ENCODE assay signal across 9 mouse cellular contexts in the genomic region with DNA sequence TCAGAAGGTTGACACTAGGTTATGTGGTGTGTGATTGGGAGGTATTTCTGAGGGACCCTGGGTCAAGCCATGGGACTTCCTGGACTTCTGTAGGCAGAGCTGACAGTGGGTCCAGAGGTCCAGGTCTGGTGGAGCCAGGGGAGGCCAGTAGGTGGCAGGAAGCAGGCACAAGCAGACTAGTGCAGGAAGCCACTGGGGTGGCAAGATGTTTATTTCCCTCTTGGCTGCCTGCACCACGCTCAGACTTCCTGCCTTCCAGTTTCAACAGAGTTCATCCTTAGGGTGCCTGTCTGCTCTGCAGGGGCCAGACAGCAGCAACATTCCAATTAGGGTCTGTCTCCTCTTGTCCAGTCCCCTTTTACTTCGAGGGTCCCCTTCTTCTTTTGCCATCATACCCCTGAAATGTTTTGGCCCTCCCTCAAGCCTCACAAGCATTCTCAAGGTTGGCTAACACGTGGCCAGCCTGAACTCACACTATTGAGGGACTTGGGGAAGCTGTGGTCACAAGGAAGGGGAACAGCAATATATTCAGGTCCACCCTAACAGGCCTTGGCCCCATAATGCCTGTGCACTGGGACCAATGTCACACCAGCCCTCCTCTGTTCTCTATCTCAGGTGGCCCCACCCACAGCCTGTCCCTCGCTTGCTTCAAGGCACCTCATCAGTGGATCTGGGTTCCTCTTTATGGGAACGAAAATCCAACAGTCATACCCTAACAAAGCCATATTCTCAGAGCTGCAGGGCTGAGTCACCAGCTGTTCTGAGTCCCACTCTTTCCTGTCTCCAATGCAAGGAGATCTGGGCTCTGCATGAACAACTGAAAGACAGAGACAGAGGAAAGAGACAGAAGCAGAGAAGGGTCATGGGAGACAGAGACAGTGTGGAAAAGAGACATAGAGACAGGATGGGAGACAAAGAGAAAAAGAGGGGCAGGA. TPM values are rescaled to one million over a fixed set of nuclear protein-coding genes. Genes with fewer than 3 reads are reported as not detected.
A peak's percentile ranks its signal among the peaks of the same experiment; 100 is the strongest.
DNase-seq lines count a peak whose midpoint lies in the region; ATAC-seq and TF ChIP-seq lines count a peak whose summit lies in the region.
"Had no signal": no experiment of that assay in that cellular context is flagged by ENCODE, and none has a peak within 500 bp of the region (broad histone marks: within the 10 kb centered on the region; RNA-seq: fewer than 3 reads in every experiment).

No protein-coding gene starts in this region.

- WGBS in heart, embryonic 15.5 days = 53% methylated on average over 5 of the region's 5 CpGs
- 25% methylated on average over 5 of the region's 5 CpGs for WGBS in thymus, adult 2 months

- H3K4me1 ChIP-seq in heart, embryonic 15.5 days (replicated peaks) = no peaks in the 10 kb centered on the region
- H3K4me1 ChIP-seq in thymus, adult 2 months (replicated peaks; ENCODE audit: control insufficient read depth, insufficient read depth, low read length) = peaks cover 23% of the 10 kb centered on the region
- H3K4me1 ChIP-seq: limb, embryonic 13.5 days had no signal

- peak overlapping the region; percentile 8; the same call in 1 of the 2 replicates for H3K9ac ChIP-seq in heart, embryonic 15.5 days
- H3K9ac ChIP-seq: limb, embryonic 13.5 days had no signal

- H3K4me2 ChIP-seq in heart, embryonic 15.5 days = no peak overlapping the region
- H3K4me2 ChIP-seq: limb, embryonic 13.5 days had no signal

- no peak overlapping the region for H3K4me3 ChIP-seq in heart, embryonic 15.5 days
- no peak overlapping the region for H3K4me3 ChIP-seq in thymus, adult 2 months (ENCODE audit: control insufficient read depth, insufficient read depth, low read length)
- H3K4me3 ChIP-seq: limb, embryonic 13.5 days had no signal

- no peak overlapping the region for H3K27ac ChIP-seq in heart, embryonic 15.5 days
- H3K27ac ChIP-seq in thymus, adult 2 months (ENCODE audit: control insufficient read depth, insufficient read depth, low read length) = peak overlapping the region; percentile 32; the same call in 1 of the 2 replicates
- H3K27ac ChIP-seq: limb, embryonic 13.5 days had no signal

- TF ChIP-seq CTCF in thymus, adult 2 months (IDR thresholded peaks at IDR 0.05; ENCODE audit: borderline replicate concordance, control insufficient read depth, extremely low read depth, insufficient read depth, low read length, poor library complexity) = 0 out of 2 replicates have a peak, but pooled peaks have one; percentile 21

- 0 out of 2 replicates have a peak, but pooled peaks have one; percentile 25 for ATAC-seq in heart, embryonic 15.5 days (replicated peaks; ENCODE audit: insufficient number of reproducible peaks, insufficient read depth, low FRiP score, low read depth)

- no peak for DNase-seq in heart, adult 8-10 months (ENCODE audit: low spot score)
- DNase-seq in thymus, adult 2 months = peak; percentile 30
- no peak for DNase-seq in thymus, postnatal 0 days (ENCODE audit: low spot score)
- peak; percentile 56 for DNase-seq in lung, postnatal 10 days
- no peak for DNase-seq in cerebellum, postnatal 10 days
- DNase-seq in ovary, adult 18-20 months (ENCODE audit: low spot score) = no peak
- no peak for DNase-seq in frontal cortex, postnatal 25 days (ENCODE audit: low spot score in 2 of 2)

- H3K27me3 ChIP-seq in heart, embryonic 15.5 days = no peaks in the 10 kb centered on the region
- H3K27me3 ChIP-seq in thymus, adult 2 months (ENCODE audit: control insufficient read depth, insufficient read depth, low read length) = no peaks in the 10 kb centered on the region
- H3K27me3 ChIP-seq: limb, embryonic 13.5 days had no signal

- H3K36me3 ChIP-seq in heart, embryonic 15.5 days = no peaks in the 10 kb centered on the region
- peaks cover 19% of the 10 kb centered on the region for H3K36me3 ChIP-seq in thymus, adult 2 months (ENCODE audit: control insufficient read depth, insufficient read depth, low read length)
- H3K36me3 ChIP-seq: limb, embryonic 13.5 days had no signal

- TF ChIP-seq POLR2A in thymus, adult 2 months (IDR thresholded peaks at IDR 0.05; ENCODE audit: control insufficient read depth, extremely low read depth, insufficient read depth, low read length, poor library complexity) = no peak

- no peaks in the 10 kb centered on the region for H3K9me3 ChIP-seq in heart, embryonic 15.5 days (replicated peaks)
- H3K9me3 ChIP-seq: limb, embryonic 13.5 days had no signal

RNA-seq across cellular contexts. Expression of a gene that starts 23.6 kb away (rescaled TPM):
- polyA plus RNA-seq in heart, embryonic 15.5 days (2015; fragmentation: Nextera tagmentation; extraction: Ambion mirVana) = 1.6 and 2.5 TPM in 2 replicates
- total RNA-seq in heart, adult 8-10 months (2022) = under 1 TPM; 0.31 to 0.78 (median 0.64) TPM
- 13.1 and 16.2 TPM in 2 replicates for polyA plus RNA-seq in thymus, adult 2 months (2012; rRNA removed)
- polyA plus RNA-seq in thymus, postnatal 0 days (2015; fragmentation: Nextera tagmentation; extraction: Ambion mirVana) = 11.3 and 14.1 TPM in 2 replicates

RNA-seq across cellular contexts. Expression of a gene that starts 48.0 kb away (rescaled TPM):
- 0.14 and 0.32 TPM in 2 replicates for polyA plus RNA-seq in heart, embryonic 15.5 days (2015; fragmentation: Nextera tagmentation; extraction: Ambion mirVana)
- 1 to 10 TPM; 1.2 to 2.4 (median 1.7) TPM for total RNA-seq in heart, adult 8-10 months (2022)
- polyA plus RNA-seq in thymus, adult 2 months (2012; rRNA removed) = 17.8 and 19.2 TPM in 2 replicates
- polyA plus RNA-seq in thymus, postnatal 0 days (2015; fragmentation: Nextera tagmentation; extraction: Ambion mirVana) = 1.7 and 2.1 TPM in 2 replicates

RNA-seq across cellular contexts. Expression of a gene that starts 56.3 kb away (rescaled TPM):
- 121 and 126 TPM in 2 replicates for polyA plus RNA-seq in heart, embryonic 15.5 days (2015; fragmentation: Nextera tagmentation; extraction: Ambion mirVana)
- total RNA-seq in heart, adult 8-10 months (2022) = 100 to 1,000 TPM; 132 to 152 (median 141) TPM
- 79.1 and 86.2 TPM in 2 replicates for polyA plus RNA-seq in thymus, adult 2 months (2012; rRNA removed)
- polyA plus RNA-seq in thymus, postnatal 0 days (2015; fragmentation: Nextera tagmentation; extraction: Ambion mirVana) = 44.8 and 45.7 TPM in 2 replicates

Comparison
In these comparisons a context has a peak if more than half of its experiments do, and no peak if none do; other contexts are left out.
1. DNase-seq: peak in thymus, adult 2 months (single experiment) and lung, postnatal 10 days (single experiment); none in heart, adult 8-10 months (single experiment), thymus, postnatal 0 days (single experiment), cerebellum, postnatal 10 days (0 of 2), ovary, adult 18-20 months (single experiment) and frontal cortex, postnatal 25 days (0 of 2).